Mouse (Mus musculus): Measurements from ENCODE around the gene Ncor1. TPM values are rescaled to one million over a fixed set of nuclear protein-coding genes. Genes with fewer than 3 reads are reported as not detected.
"Not testable (repeated sequence)": the region's sequence is repeated elsewhere in the genome, so short reads cannot be mapped to it uniquely, and the experiment has no call there.

The Ncor1 gene
- polyA plus RNA-seq, 1 experiment from 2014 or later: 220 TPM

DNA sequence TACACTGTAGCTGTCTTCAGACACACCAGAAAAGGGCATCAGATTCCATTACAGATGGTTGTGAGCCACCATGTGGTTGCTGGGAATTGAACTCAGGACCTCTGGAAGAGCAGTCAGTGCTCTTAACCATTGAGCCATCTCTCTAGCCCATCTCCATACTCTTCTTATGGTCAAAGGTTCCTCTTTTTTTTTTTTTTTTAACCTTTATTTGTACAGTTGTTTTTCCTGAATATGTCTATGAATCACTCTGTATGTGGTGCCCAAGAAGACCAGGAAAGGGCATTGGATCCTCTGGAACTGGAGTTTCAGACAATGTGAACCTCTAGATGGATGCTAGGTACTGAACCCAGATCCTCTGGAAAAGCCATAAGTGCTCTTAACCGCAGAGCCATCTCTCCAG lies 4.2 kb upstream of the Ncor1 start:
- not testable (repeated sequence) for DNase-seq (ENCODE audit: low spot score)

GRCm38 (mm10) chr11:62458780-62459179 lies 439 bp upstream of the Ncor1 start:
- no peak for DNase-seq (ENCODE audit: low spot score)

GRCm38 (mm10) chr11:62457891-62458270 lies 460 bp downstream of the Ncor1 start:
- no peak for DNase-seq (ENCODE audit: low spot score)

GRCm38 (mm10) chr11:62457241-62457890 lies 975 bp downstream of the Ncor1 start:
- DNase-seq (ENCODE audit: low spot score): peak; percentile 95

DNA sequence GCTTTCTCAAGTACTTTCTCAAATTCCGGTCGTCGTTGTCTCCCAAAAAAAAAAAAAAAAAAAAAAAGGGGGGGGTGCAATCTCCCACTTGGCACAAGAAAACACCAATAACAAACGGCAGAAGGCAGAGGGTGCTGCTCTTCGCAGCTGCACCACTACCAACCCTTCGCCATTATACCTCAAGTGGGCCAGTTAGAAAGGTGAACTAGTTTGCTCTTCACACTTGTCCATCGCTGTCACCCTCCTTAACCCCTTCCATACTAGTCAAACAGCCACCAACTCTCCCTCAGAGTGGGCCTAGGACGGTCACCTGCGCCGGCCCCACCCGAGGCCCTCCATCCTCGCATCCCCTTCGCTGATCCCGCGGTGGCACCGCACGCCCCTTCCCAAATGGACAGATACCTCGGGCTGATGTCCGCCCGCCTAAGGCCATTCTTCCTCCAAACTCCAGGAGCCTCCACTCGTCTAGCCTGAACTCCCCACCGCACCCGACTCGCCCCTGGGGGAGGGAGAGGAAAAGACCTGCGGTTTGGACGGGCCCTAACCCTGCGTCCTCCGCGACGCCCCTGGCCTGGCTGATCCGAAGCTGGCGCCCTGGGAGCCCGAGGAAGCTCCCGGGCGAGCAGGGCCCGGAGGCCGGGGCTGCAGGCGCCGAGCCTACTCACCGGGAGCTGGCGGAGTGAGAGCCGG lies 1.7 kb downstream of the Ncor1 start:
- peak; percentile 76 for DNase-seq (ENCODE audit: low spot score)

DNA sequence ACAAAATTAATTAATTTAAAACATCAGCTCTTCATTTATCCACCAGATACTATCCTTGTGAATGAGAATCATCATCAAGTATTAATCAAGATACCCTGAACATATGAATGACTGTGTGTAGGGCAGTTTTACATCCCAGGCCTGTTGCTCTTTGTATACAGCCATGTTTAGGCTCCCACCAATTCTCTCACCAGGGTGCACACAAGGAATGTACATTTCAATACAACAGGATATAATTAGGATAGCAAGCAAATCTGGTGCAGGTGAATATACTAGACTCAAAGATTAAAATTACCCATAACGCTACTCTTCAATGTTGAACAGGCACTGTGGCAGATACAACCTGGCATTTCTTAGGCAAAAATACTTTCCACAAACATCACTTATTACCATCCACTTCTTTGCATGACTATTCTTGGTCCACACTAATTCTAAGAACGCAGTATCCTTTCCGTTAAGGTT lies 2.3 kb downstream of the Ncor1 start:
- no peak for DNase-seq (ENCODE audit: low spot score)

DNA sequence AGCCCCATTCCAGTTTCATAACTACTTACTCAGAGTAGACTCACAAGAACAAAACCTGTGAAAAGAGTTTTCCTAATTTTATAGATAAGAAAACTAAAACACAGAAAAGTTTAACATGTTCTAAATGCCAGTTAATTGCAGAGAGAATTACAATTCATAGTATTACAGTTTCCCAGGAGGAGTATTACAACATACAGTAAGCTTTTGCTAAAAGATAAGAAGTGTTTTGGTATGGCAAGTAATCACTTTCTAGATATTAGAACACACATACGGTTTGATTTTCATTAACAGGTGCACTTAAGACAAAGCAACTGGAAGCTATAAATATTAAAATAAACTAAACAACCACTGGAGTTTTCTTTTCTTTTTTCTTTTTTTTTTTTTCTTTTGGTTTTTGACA lies 3.1 kb downstream of the Ncor1 start:
- DNase-seq (ENCODE audit: low spot score): no peak

DNA sequence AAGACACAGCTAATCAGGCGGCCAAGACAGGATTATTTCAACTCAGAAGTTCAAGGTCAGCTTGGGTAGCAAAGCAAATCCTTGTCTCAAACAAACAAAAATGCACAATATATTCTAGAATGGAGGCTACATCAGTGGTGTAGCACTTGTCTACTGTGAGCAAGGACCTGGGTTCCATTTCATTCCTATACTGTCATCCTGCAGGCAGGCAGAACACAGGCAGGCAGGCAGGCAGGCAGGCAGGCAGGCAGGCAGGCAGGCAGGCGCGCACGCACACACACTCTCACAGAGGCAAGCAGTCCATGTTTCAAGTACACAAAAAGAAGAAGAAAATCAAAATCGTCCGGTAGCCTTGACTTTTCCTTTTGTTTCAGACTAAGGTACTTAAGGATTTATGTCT lies 9.4 kb downstream of the Ncor1 start:
- DNase-seq (ENCODE audit: low spot score): no peak

DNA sequence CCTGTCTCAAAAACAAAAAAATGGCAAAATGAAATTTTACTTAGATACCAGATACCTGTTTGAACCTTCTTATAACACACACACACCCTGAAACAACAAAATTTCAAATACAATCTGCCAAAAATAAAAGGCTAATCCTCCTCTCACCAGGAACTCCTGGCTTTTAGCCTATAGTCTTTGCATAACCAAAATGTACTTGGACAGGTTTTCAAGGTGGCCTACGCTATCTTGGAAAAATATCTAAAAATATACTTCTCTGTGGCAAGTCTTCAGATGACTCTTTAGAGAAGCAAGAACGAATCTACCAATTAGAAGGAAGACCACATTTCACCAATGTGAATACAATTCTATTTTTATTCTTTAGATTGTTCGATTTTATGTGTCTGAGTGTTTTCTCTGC lies 12.5 kb downstream of the Ncor1 start:
- DNase-seq (ENCODE audit: low spot score): no peak

- no peak for DNase-seq (ENCODE audit: low spot score)
Measured at GRCm38 (mm10) chr11:62440670-62441315, 17.5 kb downstream of the Ncor1 start.

DNA sequence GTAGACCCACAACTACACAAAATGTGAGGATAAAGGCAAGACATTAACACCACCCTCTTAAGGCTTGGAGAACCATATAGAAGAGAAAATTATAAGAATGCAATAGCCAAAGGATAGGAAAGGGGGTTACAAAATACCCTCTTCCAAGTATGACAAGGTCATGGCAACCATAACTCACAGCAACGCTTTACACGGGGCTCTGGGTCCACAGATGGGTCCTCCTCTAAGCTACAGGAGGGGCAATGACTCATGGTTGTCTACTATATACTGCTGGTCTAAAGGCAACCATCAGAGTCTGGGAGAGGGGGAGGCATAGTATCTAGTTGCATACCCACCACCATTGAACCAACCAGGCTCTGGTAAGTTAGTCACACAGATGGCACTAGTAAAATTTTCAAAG lies 26.1 kb downstream of the Ncor1 start:
- DNase-seq (ENCODE audit: low spot score): no peak

DNA sequence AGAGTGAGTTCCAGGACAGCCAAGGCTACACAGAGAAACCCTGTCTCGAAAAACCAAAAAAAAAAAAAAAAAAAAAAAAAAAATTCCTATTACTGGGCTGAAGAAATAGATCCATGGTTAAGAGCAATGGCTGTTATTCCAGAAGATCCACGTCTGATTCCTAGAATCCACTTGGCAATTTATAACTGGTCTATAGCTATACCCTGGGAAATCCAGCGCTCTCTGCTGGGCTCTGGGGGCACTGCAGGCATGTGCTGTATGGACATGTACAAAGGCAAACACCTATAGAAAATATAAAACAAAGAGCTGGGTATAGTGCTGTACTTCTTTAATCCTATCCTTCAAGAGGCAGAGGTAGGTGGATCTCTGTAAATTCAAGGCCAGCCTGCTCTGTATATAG lies 31.2 kb downstream of the Ncor1 start:
- DNase-seq (ENCODE audit: low spot score): peak; percentile 32

- DNase-seq (ENCODE audit: low spot score): no peak
Measured at GRCm38 (mm10) chr11:62426266-62426665, 32.1 kb downstream of the Ncor1 start.

DNA sequence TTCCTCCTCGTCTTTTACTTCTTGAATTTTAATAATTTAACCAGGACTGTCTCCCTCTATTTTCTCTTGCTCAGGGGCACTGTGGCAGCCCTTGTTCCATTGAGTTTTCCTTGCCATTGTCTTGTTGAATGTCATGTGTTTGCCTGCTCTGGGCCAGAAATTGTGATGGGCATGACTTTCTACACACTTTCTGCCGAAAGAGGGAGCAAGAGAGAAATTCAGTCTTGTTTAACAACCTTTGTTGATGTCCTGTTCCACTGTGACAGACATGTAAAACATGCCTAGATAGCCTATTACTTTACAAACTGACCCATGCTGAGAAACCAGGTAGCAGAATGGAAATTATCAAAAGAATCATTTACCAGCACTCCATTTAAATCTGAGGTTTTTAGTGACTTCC lies 33.8 kb downstream of the Ncor1 start:
- DNase-seq (ENCODE audit: low spot score): no peak

GRCm38 (mm10) chr11:62415026-62415425 lies 43.3 kb downstream of the Ncor1 start:
- DNase-seq (ENCODE audit: low spot score): no peak

DNA sequence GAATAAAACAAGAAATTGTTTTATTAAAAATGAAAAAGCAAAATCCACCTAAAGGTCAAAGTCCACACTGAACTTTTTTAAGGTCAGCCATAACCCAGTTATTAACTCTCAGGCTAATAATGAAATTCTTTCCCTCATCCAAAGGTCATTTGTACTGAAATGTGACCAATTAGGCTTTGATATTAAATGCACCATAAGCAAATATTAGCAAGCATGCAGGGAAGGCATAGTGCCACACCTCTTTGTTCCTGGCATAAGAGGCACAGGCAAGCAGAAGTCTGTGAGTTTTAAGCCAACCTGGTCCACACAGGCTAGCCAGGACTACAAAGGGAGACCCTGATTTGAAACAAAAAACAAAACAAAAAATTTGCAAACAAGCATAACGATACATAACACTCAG lies 48.7 kb downstream of the Ncor1 start:
- no peak for DNase-seq (ENCODE audit: low spot score)

DNA sequence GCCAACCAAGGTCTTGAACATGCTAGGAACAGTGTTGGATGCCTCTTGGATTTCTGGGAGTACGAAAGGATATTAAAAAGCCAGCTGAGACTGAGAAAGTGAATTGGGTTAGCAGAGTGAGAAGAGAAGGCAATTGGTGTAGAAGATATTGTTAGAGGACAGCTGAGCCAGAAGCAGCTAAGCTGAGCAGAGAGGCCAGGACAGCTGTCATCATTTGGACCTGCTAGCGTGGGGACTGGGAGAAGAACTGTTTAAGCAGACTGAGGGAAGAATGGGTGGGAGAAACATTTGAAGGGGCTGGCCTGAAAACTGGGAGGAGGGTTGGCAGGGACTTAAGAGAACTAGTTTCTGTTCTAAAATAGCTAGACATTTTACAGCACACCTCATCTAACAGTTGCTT lies 49.5 kb downstream of the Ncor1 start:
- no peak for DNase-seq (ENCODE audit: low spot score)

DNA sequence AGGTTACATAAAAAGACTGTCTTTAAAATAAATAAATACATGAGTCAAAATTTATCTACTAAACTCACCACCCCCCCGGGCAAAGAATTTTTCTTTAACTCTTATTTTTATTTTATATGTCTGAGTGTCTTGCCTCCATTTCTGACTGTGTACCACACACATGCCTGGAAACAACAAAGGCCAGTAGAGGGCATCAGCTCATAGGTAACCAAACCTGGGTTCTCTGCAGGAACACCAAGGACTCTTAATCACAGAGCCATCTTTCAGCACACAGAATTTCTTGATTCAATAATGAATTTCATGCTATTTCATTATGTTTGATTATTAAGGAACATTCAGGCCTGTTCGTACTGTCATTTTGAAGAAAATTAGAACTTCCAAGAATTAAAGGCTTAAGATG lies 61.9 kb downstream of the Ncor1 start:
- peak; percentile 55 for DNase-seq (ENCODE audit: low spot score)

DNA sequence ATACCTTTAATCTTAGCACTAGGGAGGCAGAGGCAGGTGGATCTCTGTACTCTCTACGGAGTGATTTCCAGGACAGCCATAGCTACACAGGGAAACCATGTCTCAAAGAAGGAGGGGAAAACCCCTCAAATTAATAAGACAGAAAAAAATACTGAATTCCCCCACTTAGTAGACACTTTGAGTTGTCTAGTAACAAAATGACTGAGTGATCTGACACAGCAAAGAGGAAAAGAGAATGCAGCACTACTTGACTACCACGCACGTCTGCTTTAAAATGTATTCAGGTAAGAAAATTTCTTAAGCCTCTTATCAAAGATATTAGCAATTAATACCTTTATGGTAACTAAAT lies 70.0 kb downstream of the Ncor1 start:
- no peak for DNase-seq (ENCODE audit: low spot score)

- DNase-seq (ENCODE audit: low spot score): no peak
Measured at GRCm38 (mm10) chr11:62387608-62388330, 70.6 kb downstream of the Ncor1 start.

DNA sequence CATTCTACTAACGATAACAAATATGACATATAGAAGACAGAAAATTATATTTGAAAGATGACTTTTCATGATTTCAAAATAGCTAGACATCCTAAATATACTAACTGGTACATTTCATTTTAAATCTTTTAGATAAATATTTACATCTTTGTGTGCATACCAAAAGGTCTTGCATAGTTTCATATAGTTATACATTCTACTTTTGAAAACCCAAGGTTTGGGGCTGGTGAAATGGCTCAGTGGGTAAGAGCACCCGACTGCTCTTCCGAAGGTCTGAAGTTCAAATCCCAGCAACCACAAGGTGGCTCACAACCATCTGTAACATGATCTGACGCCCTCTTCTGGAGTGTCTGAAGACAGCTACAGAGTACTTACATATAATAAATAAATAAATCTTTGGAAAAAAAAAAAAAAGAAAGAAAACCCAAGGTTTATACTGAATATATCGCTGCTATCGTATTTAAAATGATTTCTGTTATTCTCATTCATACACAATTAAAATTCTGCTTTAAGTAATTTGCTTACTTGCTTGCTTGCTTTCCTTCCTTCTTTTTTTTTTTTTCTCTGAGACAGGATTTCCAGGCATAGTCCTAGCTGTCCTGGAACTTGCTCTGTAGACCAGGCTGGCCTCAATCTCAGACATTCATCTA lies 81.0 kb downstream of the Ncor1 start:
- not testable (repeated sequence) for DNase-seq (ENCODE audit: low spot score)

DNA sequence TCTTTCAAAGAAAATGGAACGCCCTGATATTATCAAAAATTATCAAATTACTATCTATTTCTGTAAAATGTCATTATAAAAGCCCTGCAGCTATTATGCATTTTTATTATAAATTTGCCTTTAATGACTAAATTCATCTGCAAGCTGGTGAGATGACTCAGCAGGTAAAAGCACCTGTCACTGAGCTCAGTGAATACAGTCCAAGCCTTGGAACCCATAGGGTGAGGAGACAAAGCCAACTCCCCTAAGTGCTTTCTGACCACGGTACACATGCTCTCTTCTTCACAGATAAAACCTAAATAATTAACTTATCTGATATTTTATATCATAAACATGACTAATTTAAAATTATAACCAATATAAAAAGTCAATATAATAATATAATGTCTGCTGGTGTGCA lies 86.6 kb downstream of the Ncor1 start:
- DNase-seq (ENCODE audit: low spot score): no peak

Measured in thymus, postnatal 0 days (tissue).